Mouse (Mus musculus) forebrain, embryonic 15.5 days (tissue): ENCODE results near the gene Fzr1. TPM values are rescaled to one million over a fixed set of nuclear protein-coding genes. Genes with fewer than 3 reads are reported as not detected.

Source experiments
- ATAC-seq: fragments of 200-750 bp; cut with Nextera tagmentation; replicated peaks from 2 replicates; pipeline ENCODE4 v1.8.0; 2017; ENCODE audit warnings: mild to moderate bottlenecking, moderate TSS enrichment, moderate library complexity
- H3K27ac ChIP-seq: fragments of 300-500 bp; sonication (generic); replicated peaks from 2 replicates; pipeline ENCODE4 v1.5.1; 2015; ENCODE audit warnings: mild to moderate bottlenecking, inconsistent platforms
- H3K27me3 ChIP-seq: fragments of 300-500 bp; sonication (generic); 2 replicates; pipeline ENCODE4 v1.6.1; 2015; ENCODE audit warnings: inconsistent platforms
- H3K36me3 ChIP-seq: fragments of 300-500 bp; sonication (generic); 2 replicates; pipeline ENCODE4 v1.6.1; 2015; ENCODE audit warnings: mild to moderate bottlenecking, inconsistent platforms
- H3K4me1 ChIP-seq: fragments of 300-500 bp; sonication (generic); 2 replicates; pipeline ENCODE4 v1.6.1; 2015; ENCODE audit warnings: inconsistent platforms
- H3K4me2 ChIP-seq: fragments of 300-500 bp; sonication (generic); replicated peaks from 2 replicates; pipeline ENCODE4 v1.6.1; 2015; ENCODE audit warnings: mild to moderate bottlenecking, inconsistent platforms
- H3K4me3 ChIP-seq: fragments of 300-500 bp; sonication (generic); 2 replicates; pipeline ENCODE4 v1.5.1; 2015; ENCODE audit warnings: mild to moderate bottlenecking, inconsistent platforms
- H3K9ac ChIP-seq: fragments of 300-500 bp; sonication (generic); replicated peaks from 2 replicates; pipeline ENCODE4 v1.6.1; 2015; ENCODE audit warnings: mild to moderate bottlenecking, inconsistent platforms
- H3K9me3 ChIP-seq: fragments of 300-500 bp; sonication (generic); 2 replicates; pipeline ENCODE4 v1.6.1; 2016; ENCODE audit warnings: inconsistent platforms
- WGBS: fragments of 180-500 bp; shearing (Covaris S2); methylation state at CpG from one replicate; pipeline ENCODE4 v1.1.7; 2015; ENCODE audit warnings: mixed read lengths; 5-methylcytosine and 5-hydroxymethylcytosine counted together
- polyA plus RNA-seq: library from polyadenylated mRNA; unstranded; fragments of >200 nt; fragmentation: Nextera tagmentation; extraction: Ambion mirVana; gene quantifications from 2 replicates; pipeline ENCODE4 v1.2.1, GENCODE M21; 2015

Gene Fzr1
- polyA plus RNA-seq, 1 experiment from 2014 or later: 135 TPM

DNA sequence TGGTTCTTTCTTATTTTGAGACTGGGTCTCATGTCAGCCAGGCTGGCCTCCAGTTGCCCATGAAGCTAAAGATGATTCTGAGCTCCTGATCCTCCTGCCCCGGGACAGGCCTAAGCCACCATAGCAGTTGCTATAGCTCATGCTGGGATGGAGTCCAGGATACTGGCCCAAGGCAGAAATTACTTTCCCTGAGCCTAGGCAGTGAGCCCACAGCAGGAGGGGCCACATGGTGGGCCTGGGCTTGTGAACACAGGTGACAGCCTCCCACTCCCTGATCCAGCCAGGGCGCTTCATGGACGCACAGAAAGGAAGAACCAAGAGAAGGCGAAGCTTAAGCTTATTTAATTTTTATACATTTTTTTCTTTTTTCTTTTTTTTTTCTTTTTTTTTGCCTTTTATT lies 17.5 kb upstream of the Fzr1 start:
- Histone ChIP-seq H3K4me3 (no peak overlapping the region), H3K36me3 (peaks cover 7% of the 10 kb centered on the region; the same call in 1 of the 2 replicates), H3K27me3 (no peaks in the 10 kb centered on the region), H3K4me1 (peaks cover 33% of the 10 kb centered on the region), H3K4me2 (no peak overlapping the region), H3K9me3 (no peaks in the 10 kb centered on the region), H3K27ac (0 out of 2 replicates have a peak overlapping the region, but pooled peaks have one; percentile 14), H3K9ac (0 out of 2 replicates have a peak overlapping the region, but pooled peaks have one; percentile 21)
- WGBS: 78% methylated on average over 4 of the region's 4 CpGs
- no peak for ATAC-seq

DNA sequence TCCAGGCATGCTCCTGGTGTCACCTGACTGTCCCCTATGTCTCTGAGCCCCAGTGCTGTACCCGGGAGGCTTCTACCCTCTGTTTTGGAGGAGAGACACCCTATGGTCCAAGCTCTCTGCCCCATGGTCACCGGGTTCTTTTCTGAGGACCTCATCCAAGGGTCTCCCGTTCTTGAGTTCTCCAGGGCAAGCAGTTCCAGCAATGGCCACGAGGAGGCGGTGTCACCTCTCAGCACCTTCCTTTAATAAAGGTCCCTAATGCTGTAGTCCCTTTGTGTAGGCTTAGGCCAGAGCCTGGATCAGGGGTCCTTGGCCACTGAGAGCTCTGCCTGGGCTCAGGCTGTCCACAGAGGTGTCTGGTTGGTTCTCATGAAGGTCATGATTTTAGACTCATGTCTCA lies 16.8 kb upstream of the Fzr1 start:
- Histone ChIP-seq H3K4me1 (peaks cover 26% of the 10 kb centered on the region), H3K9me3 (no peaks in the 10 kb centered on the region), H3K4me3 (no peak overlapping the region), H3K9ac (no peak overlapping the region), H3K4me2 (no peak overlapping the region), H3K27me3 (no peaks in the 10 kb centered on the region), H3K36me3 (0 out of 2 replicates have a peak, but pooled peaks cover 2% of the 10 kb centered on the region), H3K27ac (0 out of 2 replicates have a peak overlapping the region, but pooled peaks have one; percentile 17)
- 16% methylated on average over 5 of the region's 5 CpGs for WGBS
- no peak for ATAC-seq

DNA sequence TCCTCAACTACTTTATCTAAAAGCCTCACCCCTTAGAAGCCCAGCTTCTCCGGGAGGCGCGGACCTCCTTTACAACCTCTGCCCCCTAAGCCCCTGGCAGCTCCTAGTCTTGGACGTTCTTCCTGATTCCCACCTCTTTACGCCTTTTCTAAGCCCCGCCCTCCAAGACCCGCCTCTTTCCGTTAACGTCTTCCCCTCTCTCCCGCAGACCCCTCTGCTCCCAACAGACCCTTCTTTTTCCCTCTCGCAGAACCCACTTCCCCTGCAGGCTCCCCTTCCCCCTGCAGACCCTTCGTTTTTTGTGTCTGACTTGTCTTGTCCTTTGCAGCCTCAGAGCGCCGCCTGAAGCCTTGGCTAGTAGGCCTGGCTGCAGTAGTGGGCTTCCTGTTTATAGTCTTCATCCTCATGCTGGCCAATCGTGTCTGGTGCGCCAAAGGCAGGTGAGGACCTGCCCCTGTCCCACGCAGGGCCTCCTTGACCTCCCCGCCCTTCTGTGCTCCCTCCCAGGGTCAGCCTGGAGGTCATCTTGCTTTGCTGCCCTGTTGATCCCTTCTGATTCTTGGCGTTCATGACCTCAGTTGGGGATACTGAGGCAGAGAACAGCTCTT lies 15.2 kb upstream of the Fzr1 start:
- no peaks in the 10 kb centered on the region for H3K9me3 ChIP-seq
- no peaks in the 10 kb centered on the region for H3K27me3 ChIP-seq
- H3K4me3 ChIP-seq: peak overlapping the region; percentile 20
- no peak overlapping the region for H3K27ac ChIP-seq
- no peaks in the 10 kb centered on the region for H3K36me3 ChIP-seq
- peaks cover 21% of the 10 kb centered on the region for H3K4me1 ChIP-seq
- WGBS: 8% methylated on average over 19 of the region's 19 CpGs
- no peak for ATAC-seq
- H3K9ac ChIP-seq: peak overlapping the region; percentile 37
- peak overlapping the region; percentile 36 for H3K4me2 ChIP-seq

DNA sequence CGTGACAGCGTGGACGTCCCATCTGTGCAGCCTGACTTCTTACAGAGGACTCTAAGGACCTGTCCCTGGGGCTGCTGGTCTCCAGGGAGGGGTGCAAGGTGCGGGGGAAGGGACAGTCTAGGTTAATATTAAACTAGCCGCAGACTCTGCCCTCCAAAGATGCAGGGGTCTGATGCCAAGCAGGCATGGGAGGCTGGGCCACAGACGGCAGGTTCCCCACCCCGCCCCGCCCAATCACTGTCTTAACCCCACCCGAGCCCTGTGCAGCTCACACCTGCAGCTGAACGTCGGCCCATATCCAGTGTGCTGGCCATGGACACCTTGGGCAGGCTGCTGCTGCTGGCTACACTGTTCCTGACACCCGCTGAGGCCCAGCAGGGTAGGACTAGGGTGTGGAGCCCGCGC lies 14.5 kb upstream of the Fzr1 start, which contains the start of gene Smim24:
Gene Smim24 (plus strand): TSS at position 271 of the 405 bp plus-strand sequence.
- no peaks in the 10 kb centered on the region for H3K27me3 ChIP-seq
- H3K4me2 ChIP-seq: peak within 1 kb of the TSS; percentile 36
- peak within 1 kb of the TSS; percentile 20 for H3K4me3 ChIP-seq
- H3K36me3 ChIP-seq: peaks cover 7% of the 10 kb centered on the region
- no peak for ATAC-seq
- no peaks in the 10 kb centered on the region for H3K9me3 ChIP-seq
- H3K27ac ChIP-seq: no peak within 1 kb of the TSS
- H3K9ac ChIP-seq: peak within 1 kb of the TSS; percentile 37
- 74% methylated on average over 14 of the region's 14 CpGs for WGBS
- peaks cover 21% of the 10 kb centered on the region for H3K4me1 ChIP-seq

DNA sequence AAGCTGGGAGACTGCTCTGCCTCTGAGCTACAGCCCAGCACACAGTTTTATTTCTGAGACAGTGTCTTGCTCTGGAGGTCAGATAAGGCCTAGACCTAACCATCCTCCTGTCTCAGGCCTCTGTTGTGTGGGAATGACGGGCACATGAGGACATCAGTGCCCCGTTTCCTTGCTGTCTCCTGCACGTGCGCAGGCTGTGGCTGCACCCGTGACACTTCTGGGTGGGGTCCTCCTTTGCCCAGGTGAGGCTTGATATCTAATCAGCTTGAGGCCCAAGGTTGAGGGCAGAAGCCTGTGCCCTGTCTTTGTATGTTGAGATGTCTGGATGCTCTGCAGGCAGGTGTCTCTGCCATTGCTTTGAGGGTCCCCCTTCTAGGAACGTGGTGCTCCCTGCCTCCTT lies 14.0 kb upstream of the Fzr1 start:
- WGBS: 84% methylated on average over 6 of the region's 6 CpGs
- H3K4me2 ChIP-seq: no peak overlapping the region

DNA sequence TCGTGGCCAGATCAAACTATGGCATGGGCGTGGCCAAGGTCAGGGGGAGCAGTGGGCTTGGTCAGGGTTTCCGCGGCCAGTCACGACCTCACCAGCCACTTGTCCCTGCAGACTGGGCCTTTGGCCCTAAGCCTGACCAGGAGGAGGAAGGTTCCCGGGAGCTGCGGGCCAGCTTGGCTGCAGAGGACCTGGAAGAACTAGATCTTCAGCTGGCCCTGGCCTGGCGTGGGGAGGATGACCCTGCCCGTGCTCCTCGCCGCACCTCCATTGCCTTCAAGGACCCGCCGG lies 12.3 kb upstream of the Fzr1 start:
- Histone ChIP-seq H3K9ac (no peak overlapping the region), H3K27me3 (no peaks in the 10 kb centered on the region), H3K9me3 (no peaks in the 10 kb centered on the region), H3K36me3 (peaks cover 22% of the 10 kb centered on the region), H3K27ac (no peak overlapping the region), H3K4me3 (no peak overlapping the region), H3K4me1 (peaks cover 19% of the 10 kb centered on the region), H3K4me2 (no peak overlapping the region)
- no peak for ATAC-seq
- WGBS: 88% methylated on average over 13 of the region's 13 CpGs

More for the DNA sequence above, 14.0 kb upstream of the Fzr1 start:
- ATAC-seq: no peak
- Histone ChIP-seq H3K4me3 (no peak overlapping the region), H3K27ac (no peak overlapping the region), H3K4me1 (peaks cover 21% of the 10 kb centered on the region), H3K9ac (no peak overlapping the region), H3K9me3 (no peaks in the 10 kb centered on the region), H3K36me3 (peaks cover 13% of the 10 kb centered on the region), H3K27me3 (no peaks in the 10 kb centered on the region)

DNA sequence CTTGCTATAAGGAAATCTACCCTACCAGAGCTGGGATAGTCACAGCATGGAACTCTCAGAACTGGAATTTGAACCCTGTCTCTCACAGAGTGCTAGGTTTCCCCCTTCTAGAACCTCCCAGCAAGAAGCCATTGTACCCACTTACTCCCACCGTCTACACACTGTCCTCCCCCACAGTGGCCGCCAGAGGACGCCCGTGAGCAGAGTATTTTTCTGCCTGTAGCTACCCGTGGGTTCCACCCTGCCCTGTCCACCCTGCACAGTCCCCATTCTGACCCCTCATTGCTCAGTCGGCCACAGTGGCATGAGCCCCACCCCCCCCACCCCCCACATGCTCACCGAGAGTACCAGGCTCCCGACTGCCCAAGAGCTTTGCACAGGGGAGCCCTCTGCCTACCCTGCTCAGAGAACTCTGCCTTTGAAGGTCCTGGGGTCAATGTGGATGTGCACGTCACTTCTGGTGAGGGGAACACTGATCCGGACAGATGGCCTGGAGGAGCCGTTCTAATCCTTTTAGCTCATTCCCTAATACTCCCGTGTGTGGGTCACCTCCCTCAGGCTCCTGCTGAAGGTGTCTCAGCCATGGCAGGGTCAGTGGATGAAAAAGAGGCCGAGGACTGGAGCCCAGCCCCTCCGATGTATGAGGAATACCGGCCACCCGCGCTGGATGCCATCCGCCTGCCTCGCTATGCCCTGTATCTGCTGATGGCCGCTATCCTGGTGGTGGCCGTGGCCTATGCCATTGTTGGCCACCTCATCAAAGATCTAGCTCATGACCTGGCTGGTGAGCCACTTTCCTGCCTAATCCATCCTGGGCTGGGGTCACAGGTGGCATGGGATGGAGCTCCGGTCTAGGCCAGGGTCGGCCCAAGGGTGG lies 11.7 kb upstream of the Fzr1 start:
- WGBS: 63% methylated on average over 23 of the region's 23 CpGs
- H3K27ac ChIP-seq: no peak overlapping the region

DNA sequence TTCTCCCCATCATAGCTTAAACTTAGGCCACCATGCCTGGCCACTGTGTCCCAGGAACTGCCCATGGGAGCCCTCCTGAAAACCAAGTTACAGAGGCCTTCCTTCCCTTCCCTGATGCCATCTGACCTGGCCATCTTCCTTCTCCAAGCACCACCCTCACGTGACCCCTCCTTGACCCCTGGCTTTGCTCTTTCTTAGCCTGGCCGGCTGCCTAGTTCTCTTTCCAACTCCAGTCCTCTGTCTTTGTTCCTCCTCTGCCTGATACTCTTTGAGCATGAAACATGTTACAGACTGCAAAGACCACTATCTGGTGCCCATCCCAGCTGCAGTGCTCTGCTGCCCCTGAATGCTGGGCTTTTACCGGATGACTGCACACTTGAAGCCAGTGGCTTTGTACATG lies 11.1 kb upstream of the Fzr1 start:
- no peak overlapping the region for H3K4me3 ChIP-seq
- no peak overlapping the region for H3K4me2 ChIP-seq
- 49% methylated on average over 3 of the region's 3 CpGs for WGBS
- no peak overlapping the region for H3K27ac ChIP-seq
- H3K9me3 ChIP-seq: no peaks in the 10 kb centered on the region
- no peak for ATAC-seq
- H3K9ac ChIP-seq: no peak overlapping the region
- H3K36me3 ChIP-seq: peaks cover 22% of the 10 kb centered on the region
- peaks cover 29% of the 10 kb centered on the region for H3K4me1 ChIP-seq
- H3K27me3 ChIP-seq: no peaks in the 10 kb centered on the region

More for the DNA sequence above, 11.7 kb upstream of the Fzr1 start:
- H3K4me3 ChIP-seq: no peak overlapping the region
- H3K4me2 ChIP-seq: no peak overlapping the region
- H3K9ac ChIP-seq: no peak overlapping the region
- H3K36me3 ChIP-seq: peaks cover 22% of the 10 kb centered on the region
- H3K27me3 ChIP-seq: no peaks in the 10 kb centered on the region
- ATAC-seq: peak; percentile 53; the same call in 1 of the 2 replicates
- H3K4me1 ChIP-seq: peaks cover 25% of the 10 kb centered on the region
- H3K9me3 ChIP-seq: no peaks in the 10 kb centered on the region

DNA sequence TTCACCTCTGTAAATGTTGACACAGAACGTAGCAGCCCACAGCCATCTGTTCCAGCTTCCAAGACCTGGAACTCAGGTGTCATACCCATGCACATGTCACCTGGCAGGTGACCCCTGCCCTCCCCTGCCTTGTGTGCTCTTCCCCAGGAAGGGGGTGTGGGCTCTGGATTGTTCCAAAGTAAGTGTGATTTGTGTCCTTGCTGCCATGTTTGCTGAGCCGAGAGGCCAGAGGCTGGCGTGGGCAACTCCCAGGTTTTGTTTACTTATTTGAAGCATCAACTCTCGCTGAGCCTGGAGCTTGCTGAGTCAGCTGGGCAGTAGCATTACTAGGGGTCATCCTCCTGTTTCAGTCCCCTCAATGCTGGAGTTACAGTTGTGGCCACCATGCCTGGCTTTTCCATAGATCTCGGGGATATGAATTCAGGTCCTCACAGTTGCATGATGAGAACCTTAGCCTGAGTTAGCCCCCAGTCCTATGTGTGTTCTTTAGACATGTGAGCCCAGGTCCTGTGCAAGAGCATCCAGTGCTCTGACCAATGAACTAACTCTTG lies 10.3 kb upstream of the Fzr1 start, which contains the start of gene Gm48552:
Gene Gm48552 (plus strand): TSS at position 501 of the 551 bp plus-strand sequence.
- H3K36me3 ChIP-seq: peaks cover 22% of the 10 kb centered on the region
- no peak within 1 kb of the TSS for H3K9ac ChIP-seq
- H3K9me3 ChIP-seq: no peaks in the 10 kb centered on the region
- no peak within 1 kb of the TSS for H3K4me2 ChIP-seq
- H3K27me3 ChIP-seq: no peaks in the 10 kb centered on the region
- H3K4me3 ChIP-seq: no peak within 1 kb of the TSS
- 88% methylated on average over 5 of the region's 5 CpGs for WGBS
- H3K4me1 ChIP-seq: peaks cover 25% of the 10 kb centered on the region
- H3K27ac ChIP-seq: no peak within 1 kb of the TSS
- ATAC-seq: no peak

DNA sequence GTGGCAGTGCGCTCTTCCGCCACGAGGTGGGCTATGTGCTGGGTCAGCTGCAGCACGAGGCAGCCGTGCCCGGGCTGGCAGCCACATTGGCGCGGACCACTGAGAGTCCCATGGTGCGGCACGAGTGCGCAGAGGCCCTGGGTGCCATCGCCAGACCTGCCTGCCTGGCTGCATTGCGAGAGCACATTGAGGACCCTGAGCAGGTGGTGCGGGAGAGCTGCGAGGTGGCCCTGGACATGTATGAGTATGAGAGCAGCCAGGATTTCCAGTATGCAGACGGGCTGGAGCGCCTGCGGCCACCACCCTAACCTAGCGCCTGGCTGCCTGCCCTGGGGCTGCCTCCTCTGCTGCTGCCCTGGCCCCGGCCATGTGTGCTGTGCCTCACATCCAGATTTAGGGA lies 9.4 kb upstream of the Fzr1 start:
- H3K4me3 ChIP-seq: no peak overlapping the region
- peaks cover 22% of the 10 kb centered on the region for H3K36me3 ChIP-seq
- H3K4me1 ChIP-seq: peaks cover 18% of the 10 kb centered on the region
- 95% methylated on average over 20 of the region's 20 CpGs for WGBS
- H3K4me2 ChIP-seq: no peak overlapping the region
- no peak overlapping the region for H3K27ac ChIP-seq
- H3K9me3 ChIP-seq: no peaks in the 10 kb centered on the region
- no peaks in the 10 kb centered on the region for H3K27me3 ChIP-seq
- H3K9ac ChIP-seq: no peak overlapping the region
- ATAC-seq: no peak

DNA sequence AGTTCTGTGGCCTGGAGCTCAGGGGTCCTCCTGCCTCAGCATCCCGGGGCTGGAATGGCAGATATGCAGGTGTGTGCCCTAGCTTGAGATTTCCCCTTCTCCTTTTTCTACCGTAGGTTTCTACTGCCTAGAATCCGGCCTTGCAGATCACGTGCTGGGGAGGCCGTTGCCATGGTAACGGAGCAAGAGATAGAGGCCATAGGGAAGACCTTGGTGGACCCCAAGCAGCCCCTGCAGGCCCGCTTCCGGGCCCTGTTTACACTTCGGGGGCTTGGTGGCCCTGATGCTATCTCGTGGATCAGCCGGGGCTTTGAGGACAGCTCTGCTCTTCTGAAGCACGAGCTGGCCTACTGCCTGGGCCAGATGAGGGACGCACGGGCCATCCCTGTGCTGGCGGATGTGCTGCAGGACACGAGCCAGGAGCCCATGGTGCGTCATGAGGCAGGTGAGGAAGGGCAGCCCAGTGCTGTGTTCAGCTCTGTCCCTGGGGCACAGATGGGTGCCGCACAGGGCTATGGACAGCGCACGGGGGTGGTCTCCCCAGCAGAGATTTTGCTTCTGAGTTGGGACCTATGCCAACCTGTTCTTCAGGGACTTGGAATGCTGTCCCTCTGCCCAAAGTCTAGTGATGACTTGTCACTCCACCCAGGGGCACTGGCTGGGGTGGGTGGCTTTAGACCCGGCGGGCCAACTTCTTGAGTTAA lies 7.4 kb upstream of the Fzr1 start:
- no peaks in the 10 kb centered on the region for H3K27me3 ChIP-seq
- H3K9me3 ChIP-seq: no peaks in the 10 kb centered on the region
- no peak overlapping the region for H3K27ac ChIP-seq
- H3K4me1 ChIP-seq: peaks cover 18% of the 10 kb centered on the region
- no peak overlapping the region for H3K9ac ChIP-seq
- H3K4me2 ChIP-seq: peak overlapping the region; percentile 96
- ATAC-seq: no peak
- WGBS: 84% methylated on average over 22 of the region's 22 CpGs
- H3K4me3 ChIP-seq: peak overlapping the region; percentile 93
- peaks cover 22% of the 10 kb centered on the region for H3K36me3 ChIP-seq
